Mouse (Mus musculus): ENCODE measurements around the gene Syn3.

- TF ChIP-seq CTCF (conservative IDR thresholded peaks at IDR 0.05; ENCODE audit: insufficient read depth, insufficient read length, low read depth, low read length): no peak
- TF ChIP-seq POLR2A (IDR thresholded peaks at IDR 0.05; ENCODE audit: low read depth, low read length): no peak
Measured at GRCm38 (mm10) chr10:86369346-86369745, 129.3 kb downstream of the Syn3 start.
